Mouse (Mus musculus) heart, embryonic 11.5 days (tissue): ENCODE measurements around the gene Cdh22. TPM values are rescaled to one million over a fixed set of nuclear protein-coding genes. Genes with fewer than 3 reads are reported as not detected.

Experiments used
- ATAC-seq: fragments of 200-750 bp; cut with Nextera tagmentation; replicated peaks from 2 replicates; pipeline ENCODE4 v1.8.0; 2017; ENCODE audit warnings: moderate library complexity; ENCODE audit not compliant: insufficient number of reproducible peaks, low FRiP score, low TSS enrichment
- H3K27ac ChIP-seq: fragments of 300-500 bp; sonication (generic); 2 replicates; pipeline ENCODE4 v1.5.1; 2014; ENCODE audit warnings: mild to moderate bottlenecking, low read depth, low read length
- H3K27me3 ChIP-seq: fragments of 300-500 bp; sonication (generic); 2 replicates; pipeline ENCODE4 v1.6.1; 2014; ENCODE audit warnings: mild to moderate bottlenecking, low read length, mixed read lengths; ENCODE audit not compliant: control insufficient read depth, insufficient read depth
- H3K36me3 ChIP-seq: fragments of 300-500 bp; sonication (generic); 2 replicates; pipeline ENCODE4 v1.6.1; 2014; ENCODE audit warnings: mild to moderate bottlenecking, low read length, moderate library complexity, mixed read lengths; ENCODE audit not compliant: control insufficient read depth, insufficient read depth
- H3K4me1 ChIP-seq: fragments of 300-500 bp; sonication (generic); 2 replicates; pipeline ENCODE4 v1.6.1; 2014; ENCODE audit warnings: low read length; ENCODE audit not compliant: control insufficient read depth, insufficient read depth
- H3K4me2 ChIP-seq: fragments of 300-500 bp; sonication (generic); 2 replicates; pipeline ENCODE4 v1.6.1; 2014; ENCODE audit warnings: mild to moderate bottlenecking, moderate library complexity
- H3K4me3 ChIP-seq: fragments of 300-500 bp; sonication (generic); 2 replicates; pipeline ENCODE4 v1.5.1; 2014; ENCODE audit warnings: low read depth, low read length
- H3K9ac ChIP-seq: fragments of 300-500 bp; sonication (generic); 2 replicates; pipeline ENCODE4 v1.6.1; 2014; ENCODE audit warnings: mild to moderate bottlenecking, low read depth, low read length, moderate library complexity
- H3K9me3 ChIP-seq: fragments of 300-500 bp; sonication (generic); replicated peaks from 2 replicates; pipeline ENCODE4 v1.6.1; 2016; ENCODE audit warnings: low read length; ENCODE audit not compliant: control insufficient read depth
- WGBS: fragments of 180-500 bp; shearing (Covaris S2); extraction: QIAGEN DNeasy Blood & Tissue Kit; methylation state at CpG from one replicate; pipeline ENCODE4 v1.1.7; 2014; ENCODE audit not compliant: insufficient replicate concordance; 5-methylcytosine and 5-hydroxymethylcytosine counted together
- polyA plus RNA-seq: library from polyadenylated mRNA; unstranded; fragments of >200 nt; fragmentation: Nextera tagmentation; extraction: Ambion mirVana; gene quantifications from 2 replicates; pipeline ENCODE4 v1.2.1, GENCODE M21; 2014

Cdh22 gene
- polyA plus RNA-seq, 1 experiment from 2014 or later, result 0.16 TPM

GRCm38 (mm10) chr2:165243122-165243720, 8.6 kb upstream of the Cdh22 start:
- H3K4me2 ChIP-seq, result no peak overlapping the region
- no peak overlapping the region for H3K27ac ChIP-seq
- no peaks in the 10 kb centered on the region for H3K9me3 ChIP-seq
- H3K4me1 ChIP-seq, result no peaks in the 10 kb centered on the region; the same call in 1 of the 2 replicates
- peaks cover 92% of the 10 kb centered on the region for H3K27me3 ChIP-seq
- no peak overlapping the region for H3K9ac ChIP-seq
- H3K4me3 ChIP-seq, result no peak overlapping the region
- no peaks in the 10 kb centered on the region for H3K36me3 ChIP-seq
- 1% methylated on average over 11 of the region's 11 CpGs for WGBS
- ATAC-seq, result no peak

GRCm38 (mm10) chr2:165242575-165242974, 7.9 kb upstream of the Cdh22 start:
- H3K4me2 ChIP-seq, result no peak overlapping the region
- H3K27ac ChIP-seq, result no peak overlapping the region
- H3K27me3 ChIP-seq, result peaks cover 92% of the 10 kb centered on the region
- H3K36me3 ChIP-seq, result no peaks in the 10 kb centered on the region
- no peaks in the 10 kb centered on the region; the same call in 1 of the 2 replicates for H3K4me1 ChIP-seq
- H3K9me3 ChIP-seq, result no peaks in the 10 kb centered on the region
- ATAC-seq, result no peak
- H3K4me3 ChIP-seq, result no peak overlapping the region
- H3K9ac ChIP-seq, result no peak overlapping the region
- 2% methylated on average over 13 of the region's 13 CpGs for WGBS

- Histone ChIP-seq H3K27ac (no peak overlapping the region), H3K4me3 (no peak overlapping the region), H3K4me2 (no peak overlapping the region), H3K4me1 (no peaks in the 10 kb centered on the region), H3K9ac (no peak overlapping the region), H3K36me3 (no peaks in the 10 kb centered on the region), H3K9me3 (no peaks in the 10 kb centered on the region), H3K27me3 (peaks cover 90% of the 10 kb centered on the region)
- no peak for ATAC-seq
- WGBS, result 39% methylated on average over 7 of the region's 7 CpGs
Measured at GRCm38 (mm10) chr2:165241786-165242185, 7.1 kb upstream of the Cdh22 start.

- ATAC-seq, result no peak
- Histone ChIP-seq H3K36me3 (no peaks in the 10 kb centered on the region), H3K9me3 (no peaks in the 10 kb centered on the region), H3K4me2 (no peak overlapping the region), H3K27me3 (peaks cover 92% of the 10 kb centered on the region), H3K9ac (no peak overlapping the region), H3K27ac (no peak overlapping the region), H3K4me1 (no peaks in the 10 kb centered on the region), H3K4me3 (no peak overlapping the region)
- WGBS, result 16% methylated on average over 8 of the region's 8 CpGs
Measured at GRCm38 (mm10) chr2:165240371-165240770, 5.7 kb upstream of the Cdh22 start.

GRCm38 (mm10) chr2:165239533-165240144, 5.0 kb upstream of the Cdh22 start:
- H3K27ac ChIP-seq, result no peak overlapping the region
- H3K36me3 ChIP-seq, result no peaks in the 10 kb centered on the region
- H3K4me3 ChIP-seq, result no peak overlapping the region
- H3K4me2 ChIP-seq, result no peak overlapping the region
- ATAC-seq, result no peak
- H3K4me1 ChIP-seq, result peaks cover 5% of the 10 kb centered on the region; the same call in 1 of the 2 replicates
- 10% methylated on average over 15 of the region's 15 CpGs for WGBS
- no peak overlapping the region for H3K9ac ChIP-seq
- H3K27me3 ChIP-seq, result peaks cover 96% of the 10 kb centered on the region
- no peaks in the 10 kb centered on the region for H3K9me3 ChIP-seq

GRCm38 (mm10) chr2:165238416-165239145, 3.9 kb upstream of the Cdh22 start:
- H3K9ac ChIP-seq, result no peak overlapping the region
- H3K4me1 ChIP-seq, result peaks cover 11% of the 10 kb centered on the region
- H3K9me3 ChIP-seq, result no peaks in the 10 kb centered on the region
- 12% methylated on average over 12 of the region's 12 CpGs for WGBS
- no peak overlapping the region for H3K4me3 ChIP-seq
- ATAC-seq, result no peak
- H3K27ac ChIP-seq, result no peak overlapping the region
- no peaks in the 10 kb centered on the region for H3K36me3 ChIP-seq
- H3K4me2 ChIP-seq, result no peak overlapping the region
- peaks cover 99% of the 10 kb centered on the region for H3K27me3 ChIP-seq

- WGBS, result under 1% methylated on average over 40 of the region's 41 CpGs
- peak overlapping the region; percentile 96 for H3K4me2 ChIP-seq
- no peaks in the 10 kb centered on the region for H3K9me3 ChIP-seq
- peaks cover 99% of the 10 kb centered on the region for H3K27me3 ChIP-seq
- no peak overlapping the region for H3K27ac ChIP-seq
- H3K4me1 ChIP-seq, result peaks cover 11% of the 10 kb centered on the region
- no peaks in the 10 kb centered on the region for H3K36me3 ChIP-seq
- H3K9ac ChIP-seq, result peak overlapping the region; percentile 60; the same call in 1 of the 2 replicates
- peak overlapping the region; percentile 55 for H3K4me3 ChIP-seq
- ATAC-seq, result peak; percentile 35; the same call in 1 of the 2 replicates
Measured at GRCm38 (mm10) chr2:165234291-165234612, 401 bp downstream of the Cdh22 start.

GRCm38 (mm10) chr2:165233491-165234290, 962 bp downstream of the Cdh22 start:
- 2% methylated on average over 67 of the region's 82 CpGs for WGBS
- Histone ChIP-seq H3K4me3 (peak overlapping the region; percentile 55), H3K4me1 (peaks cover 11% of the 10 kb centered on the region), H3K27ac (no peak overlapping the region), H3K9ac (no peak overlapping the region), H3K4me2 (peak overlapping the region; percentile 96), H3K27me3 (peaks cover 97% of the 10 kb centered on the region), H3K36me3 (no peaks in the 10 kb centered on the region), H3K9me3 (no peaks in the 10 kb centered on the region)
- ATAC-seq, result no peak
